Mouse (Mus musculus): ENCODE measurements around the gene Cuedc2.

- TF ChIP-seq MXI1 (IDR thresholded peaks at IDR 0.05; ENCODE audit: low read depth, low read length): peak; percentile 76
- TF ChIP-seq TAL1 (IDR thresholded peaks at IDR 0.05; ENCODE audit: low read length): no peak
- TF ChIP-seq POLR2AphosphoS5 (IDR thresholded peaks at IDR 0.05; ENCODE audit: borderline replicate concordance, low read depth, low read length): no peak
- no peak for TF ChIP-seq NRF1 (IDR thresholded peaks at IDR 0.05; ENCODE audit: insufficient read depth, low read depth, low read length, poor library complexity, severe bottlenecking)
- TF ChIP-seq TBP (IDR thresholded peaks at IDR 0.05; ENCODE audit: low read depth, low read length): peak; percentile 28; the same call in 1 of the 2 replicates
- no peak for TF ChIP-seq ZC3H11A (IDR thresholded peaks at IDR 0.05; ENCODE audit: low read depth, low read length)
- TF ChIP-seq SMC3 (IDR thresholded peaks at IDR 0.05; ENCODE audit: low read depth, low read length): no peak
- TF ChIP-seq POLR2A (IDR thresholded peaks at IDR 0.05; ENCODE audit: control insufficient read depth in 1 of 2, insufficient read depth in 1 of 2, low read depth in 1 of 2, low read length in 2 of 2, poor library complexity in 1 of 2): peak; percentile 15 to 56; a peak in 1 of 4 replicates
- no peak; the same call in 1 of the 2 replicates for TF ChIP-seq CHD2 (IDR thresholded peaks at IDR 0.05; ENCODE audit: low read length)
- TF ChIP-seq GABPA (IDR thresholded peaks at IDR 0.05; ENCODE audit: low read depth, low read length): no peak
- TF ChIP-seq EP300 (IDR thresholded peaks at IDR 0.05; ENCODE audit: low read depth in 1 of 2, low read length in 2 of 2): peak; percentile 42 to 51; a peak in 3 of 4 replicates
- no peak for TF ChIP-seq CTCF (IDR thresholded peaks at IDR 0.05 in 2 of 3, conservative IDR thresholded peaks at IDR 0.05 in 1 of 3; ENCODE audit: control insufficient read depth in 1 of 3, insufficient read depth in 1 of 3, low read depth in 2 of 3, low read length in 3 of 3, poor library complexity in 1 of 3, severe bottlenecking in 1 of 3)
- TF ChIP-seq KAT2A (conservative IDR thresholded peaks at IDR 0.05; ENCODE audit: low read depth, low read length): 0 out of 2 replicates have a peak, but pooled peaks have one; percentile 26
- no peak for TF ChIP-seq USF1 (IDR thresholded peaks at IDR 0.05; ENCODE audit: low read depth, low read length)
These were observed 19.1 kb upstream of the Cuedc2 start for GRCm38 (mm10) chr19:46357344-46358280.

All from MEL (cell line).